Mouse (Mus musculus): ENCODE results near the gene Gm1140.
"Not testable (repeated sequence)": the region's sequence is repeated elsewhere in the genome, so short reads cannot be mapped to it uniquely, and the experiment has no call there.

Gene Gm1140

GRCm38 (mm10) chrX:67693462-67693861 lies at the start of gene Gm1140:
Gene Gm1140, minus strand, starts transcription at chrX:67693562.
- DNase-seq (ENCODE audit: low read depth, low spot score): not testable (repeated sequence)

- DNase-seq (ENCODE audit: low read depth, low spot score): not testable (repeated sequence)
Observed at GRCm38 (mm10) chrX:67695398-67695797, 2.0 kb upstream of the Gm1140 start, which contains the start of gene Gm14692. Gene Gm14692, plus strand, starts transcription at chrX:67695698.

Measured in WW6 (cell line).